Mouse (Mus musculus) liver, adult (tissue): ENCODE results near the gene Abhd16b.

Experiments
- GATA4 ChIP-seq: IDR thresholded peaks from 2 replicates; pipeline ENCODE4 v1.6.1; 2014; ENCODE audit warnings: mild to moderate bottlenecking, low read length; ENCODE audit not compliant: insufficient replicate concordance

Gene Abhd16b

GRCm38 (mm10) chr2:181509191-181509590 lies 16.2 kb downstream of the Abhd16b start:
- no peak for TF ChIP-seq GATA4

- no peak for TF ChIP-seq GATA4
These were observed 18.2 kb downstream of the Abhd16b start for GRCm38 (mm10) chr2:181511231-181511630.

GRCm38 (mm10) chr2:181519201-181519600 lies 26.2 kb downstream of the Abhd16b start:
- no peak for TF ChIP-seq GATA4

GRCm38 (mm10) chr2:181520118-181520935 lies 27.3 kb downstream of the Abhd16b start, which contains the start of gene Dnajc5:
TSS of gene Dnajc5 (plus strand) at chr2:181520485.
- TF ChIP-seq GATA4, result no peak; the same call in 1 of the 2 replicates

GRCm38 (mm10) chr2:181520936-181521227 lies 27.9 kb downstream of the Abhd16b start:
- TF ChIP-seq GATA4, result no peak

GRCm38 (mm10) chr2:181521491-181521890 lies 28.5 kb downstream of the Abhd16b start:
- TF ChIP-seq GATA4, result no peak

- TF ChIP-seq GATA4, result no peak
These were observed 29.8 kb downstream of the Abhd16b start for GRCm38 (mm10) chr2:181522811-181523210.

GRCm38 (mm10) chr2:181525526-181525925 lies 32.5 kb downstream of the Abhd16b start:
- TF ChIP-seq GATA4, result no peak

- TF ChIP-seq GATA4, result no peak
These were observed 36.1 kb downstream of the Abhd16b start for GRCm38 (mm10) chr2:181529076-181529475.

GRCm38 (mm10) chr2:181532589-181532988 lies 39.6 kb downstream of the Abhd16b start:
- TF ChIP-seq GATA4, result no peak

GRCm38 (mm10) chr2:181536410-181536809 lies 43.4 kb downstream of the Abhd16b start:
- no peak for TF ChIP-seq GATA4

GRCm38 (mm10) chr2:181537444-181538047 lies 44.5 kb downstream of the Abhd16b start:
- no peak for TF ChIP-seq GATA4

- TF ChIP-seq GATA4, result no peak
These were observed 48.9 kb downstream of the Abhd16b start for GRCm38 (mm10) chr2:181541761-181542380.
